Mouse (Mus musculus): ENCODE data around the gene Lrig3. TPM values are rescaled to one million over a fixed set of nuclear protein-coding genes. Genes with fewer than 3 reads are reported as not detected.

Gene Lrig3
- 0.85 and 1.7 TPM in 2 replicates for polyA plus RNA-seq (2014; fragmentation: Nextera tagmentation; extraction: Ambion mirVana)

DNA sequence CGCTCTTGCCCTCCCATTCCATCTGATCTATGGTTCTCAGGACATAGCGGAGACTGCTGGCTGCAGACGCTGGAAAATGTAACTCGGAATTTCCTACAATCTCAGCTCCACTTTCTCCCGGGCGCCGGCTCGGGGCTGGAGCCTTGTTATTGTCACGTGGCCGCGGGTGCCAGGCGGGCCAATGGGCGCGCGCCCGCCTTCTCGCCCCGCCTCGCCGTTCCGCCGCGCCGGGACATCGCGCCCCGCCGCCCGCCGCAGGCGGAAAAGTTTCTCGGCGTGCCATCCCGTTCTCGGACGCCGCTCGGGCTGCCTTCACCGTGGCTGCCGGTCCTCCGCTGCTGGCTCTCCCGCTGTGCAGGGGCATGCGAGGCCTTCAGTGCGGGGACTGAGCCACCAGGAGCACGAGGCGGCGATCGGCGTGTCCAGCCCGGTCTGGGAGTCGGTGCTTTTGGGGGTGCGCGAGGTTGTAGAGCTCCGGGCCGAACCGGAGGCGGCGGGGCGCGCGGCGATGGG is at the start of gene Lrig3:
Gene Lrig3, plus strand, starts transcription at position 201 of the 513 bp plus-strand sequence.
- Histone ChIP-seq H3K9ac (ENCODE audit: low read length) (peak within 1 kb of the TSS; percentile 74), H3K4me1 (ENCODE audit: control insufficient read depth in 2 of 2, insufficient read depth in 2 of 2, low read length in 2 of 2) (peaks cover 5 to 17% of the 10 kb centered on the region in 2 experiments; a peak in 3 of 4 replicates), H3K27me3 (ENCODE audit: control insufficient read depth, insufficient read depth, low read length) (peaks cover 36% of the 10 kb centered on the region), H3K36me3 (ENCODE audit: control insufficient read depth, insufficient read depth, low read length) (no peaks in the 10 kb centered on the region), H3K4me2 (ENCODE audit: low read length) (peak within 1 kb of the TSS; percentile 98), H3K27ac (replicated peaks in 1 of 2; ENCODE audit: control insufficient read depth in 1 of 2, insufficient read depth in 1 of 2, low read depth in 2 of 2, low read length in 2 of 2) (peak within 1 kb of the TSS in 1 of 2 experiments; percentile 39; a peak in 1 of 4 replicates), H3K4me3 (ENCODE audit: control insufficient read depth in 1 of 2, insufficient read depth in 1 of 2, low read depth in 1 of 2, low read length in 2 of 2) (peak within 1 kb of the TSS; percentile 68 to 72), H3K9me3 (ENCODE audit: control insufficient read depth, low read length) (no peaks in the 10 kb centered on the region)
- under 1% methylated on average over 62 of the region's 62 CpGs for WGBS
- ATAC-seq (ENCODE audit: insufficient number of reproducible peaks, insufficient read depth, low FRiP score, low read depth) = peak; percentile 81

DNA sequence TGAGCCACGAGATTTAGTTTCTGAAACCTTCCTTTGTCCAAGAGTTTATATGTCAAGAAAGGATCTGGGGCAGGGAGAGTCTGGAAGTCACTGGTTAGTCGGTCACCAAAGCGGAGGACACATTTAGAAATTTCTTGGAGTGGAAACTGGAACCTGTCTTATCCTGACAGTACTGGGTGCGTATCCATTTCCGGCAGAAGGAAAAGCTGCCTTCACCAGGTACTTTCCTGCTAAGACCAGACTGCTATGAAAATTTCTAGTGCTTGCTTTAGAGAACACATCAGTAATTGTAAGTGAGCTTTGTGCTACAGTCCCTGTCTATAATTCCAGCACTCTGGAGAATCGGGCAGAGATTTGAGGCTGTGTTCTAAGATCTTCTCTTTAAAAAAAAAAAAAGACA is 49.2 kb upstream of the Lrig3 start:
- WGBS = 41% methylated on average over 6 of the region's 6 CpGs
- Histone ChIP-seq H3K4me2 (ENCODE audit: low read length) (no peak overlapping the region), H3K27me3 (ENCODE audit: control insufficient read depth, insufficient read depth, low read length) (no peaks in the 10 kb centered on the region), H3K4me3 (ENCODE audit: control insufficient read depth in 1 of 2, insufficient read depth in 1 of 2, low read depth in 1 of 2, low read length in 2 of 2) (no peak overlapping the region), H3K36me3 (ENCODE audit: control insufficient read depth, insufficient read depth, low read length) (no peaks in the 10 kb centered on the region), H3K9ac (ENCODE audit: low read length) (no peak overlapping the region), H3K27ac (replicated peaks in 1 of 2; ENCODE audit: control insufficient read depth in 1 of 2, insufficient read depth in 1 of 2, low read depth in 2 of 2, low read length in 2 of 2) (no peak overlapping the region), H3K4me1 (ENCODE audit: control insufficient read depth in 2 of 2, insufficient read depth in 2 of 2, low read length in 2 of 2) (peaks cover 0 to 3% of the 10 kb centered on the region in 2 experiments; a peak in 1 of 4 replicates), H3K9me3 (ENCODE audit: control insufficient read depth, low read length) (no peaks in the 10 kb centered on the region)
- ATAC-seq (ENCODE audit: insufficient number of reproducible peaks, insufficient read depth, low FRiP score, low read depth) = no peak

DNA sequence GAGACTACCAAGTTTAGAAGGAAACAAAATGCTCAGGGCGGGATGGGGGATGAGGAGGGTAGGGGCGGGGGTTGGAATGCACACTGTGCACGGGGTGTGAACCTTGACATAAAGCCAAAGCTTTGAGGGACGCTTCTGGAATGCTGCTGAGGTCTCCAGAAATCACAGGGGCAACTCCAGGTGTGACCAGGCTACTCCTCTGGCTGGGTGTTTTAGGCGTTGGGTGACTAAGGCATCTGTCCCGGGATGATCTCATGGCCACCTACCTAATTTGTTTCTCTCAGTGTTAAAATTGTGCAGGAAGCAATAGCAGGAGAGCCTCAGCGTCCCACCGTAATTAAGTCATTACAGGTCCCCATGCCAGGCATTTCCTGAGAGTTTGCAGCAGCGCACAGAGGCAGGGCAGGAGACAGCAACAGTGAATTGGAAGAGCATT is 48.5 kb upstream of the Lrig3 start:
- no peak; the same call in 1 of the 2 replicates for ATAC-seq (ENCODE audit: insufficient number of reproducible peaks, insufficient read depth, low FRiP score, low read depth)
- Histone ChIP-seq H3K36me3 (ENCODE audit: control insufficient read depth, insufficient read depth, low read length) (no peaks in the 10 kb centered on the region), H3K4me2 (ENCODE audit: low read length) (peak overlapping the region; percentile 34), H3K4me1 (ENCODE audit: control insufficient read depth in 2 of 2, insufficient read depth in 2 of 2, low read length in 2 of 2) (peaks cover 0 to 3% of the 10 kb centered on the region in 2 experiments; a peak in 1 of 4 replicates), H3K9ac (ENCODE audit: low read length) (no peak overlapping the region), H3K27ac (replicated peaks in 1 of 2; ENCODE audit: control insufficient read depth in 1 of 2, insufficient read depth in 1 of 2, low read depth in 2 of 2, low read length in 2 of 2) (no peak overlapping the region), H3K27me3 (ENCODE audit: control insufficient read depth, insufficient read depth, low read length) (no peaks in the 10 kb centered on the region), H3K9me3 (ENCODE audit: control insufficient read depth, low read length) (no peaks in the 10 kb centered on the region), H3K4me3 (ENCODE audit: control insufficient read depth in 1 of 2, insufficient read depth in 1 of 2, low read depth in 1 of 2, low read length in 2 of 2) (no peak overlapping the region)
- WGBS = 4% methylated on average over 9 of the region's 9 CpGs

DNA sequence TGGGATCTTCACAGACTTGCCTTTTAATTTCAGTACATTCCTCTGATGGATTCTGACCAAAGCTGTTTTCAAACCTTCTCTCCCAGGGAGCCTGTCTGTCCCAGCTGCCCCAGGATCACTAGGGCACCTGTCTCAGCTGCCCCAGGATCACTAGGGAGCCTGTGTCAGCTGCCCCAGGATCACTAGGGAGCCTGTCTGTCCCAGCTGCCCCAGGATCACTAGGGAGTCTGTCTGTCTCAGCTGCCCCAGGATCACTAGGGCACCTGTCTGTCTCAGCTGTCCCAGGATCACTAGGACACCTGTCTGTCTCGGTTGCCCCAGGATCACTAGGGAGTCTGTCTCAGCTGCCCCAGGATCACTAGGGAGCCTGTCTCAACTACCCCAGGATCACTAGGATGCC is 47.0 kb upstream of the Lrig3 start:
- no peak for ATAC-seq (ENCODE audit: insufficient number of reproducible peaks, insufficient read depth, low FRiP score, low read depth)
- 50% methylated on average over 1 of the region's 1 CpGs for WGBS
- Histone ChIP-seq H3K4me1 (ENCODE audit: control insufficient read depth in 2 of 2, insufficient read depth in 2 of 2, low read length in 2 of 2) (peaks cover 0 to 3% of the 10 kb centered on the region in 2 experiments; a peak in 1 of 4 replicates), H3K27me3 (ENCODE audit: control insufficient read depth, insufficient read depth, low read length) (no peaks in the 10 kb centered on the region), H3K36me3 (ENCODE audit: control insufficient read depth, insufficient read depth, low read length) (no peaks in the 10 kb centered on the region), H3K27ac (replicated peaks in 1 of 2; ENCODE audit: control insufficient read depth in 1 of 2, insufficient read depth in 1 of 2, low read depth in 2 of 2, low read length in 2 of 2) (no peak overlapping the region), H3K4me3 (ENCODE audit: control insufficient read depth in 1 of 2, insufficient read depth in 1 of 2, low read depth in 1 of 2, low read length in 2 of 2) (no peak overlapping the region), H3K9ac (ENCODE audit: low read length) (no peak overlapping the region), H3K9me3 (ENCODE audit: control insufficient read depth, low read length) (no peaks in the 10 kb centered on the region), H3K4me2 (ENCODE audit: low read length) (no peak overlapping the region)

DNA sequence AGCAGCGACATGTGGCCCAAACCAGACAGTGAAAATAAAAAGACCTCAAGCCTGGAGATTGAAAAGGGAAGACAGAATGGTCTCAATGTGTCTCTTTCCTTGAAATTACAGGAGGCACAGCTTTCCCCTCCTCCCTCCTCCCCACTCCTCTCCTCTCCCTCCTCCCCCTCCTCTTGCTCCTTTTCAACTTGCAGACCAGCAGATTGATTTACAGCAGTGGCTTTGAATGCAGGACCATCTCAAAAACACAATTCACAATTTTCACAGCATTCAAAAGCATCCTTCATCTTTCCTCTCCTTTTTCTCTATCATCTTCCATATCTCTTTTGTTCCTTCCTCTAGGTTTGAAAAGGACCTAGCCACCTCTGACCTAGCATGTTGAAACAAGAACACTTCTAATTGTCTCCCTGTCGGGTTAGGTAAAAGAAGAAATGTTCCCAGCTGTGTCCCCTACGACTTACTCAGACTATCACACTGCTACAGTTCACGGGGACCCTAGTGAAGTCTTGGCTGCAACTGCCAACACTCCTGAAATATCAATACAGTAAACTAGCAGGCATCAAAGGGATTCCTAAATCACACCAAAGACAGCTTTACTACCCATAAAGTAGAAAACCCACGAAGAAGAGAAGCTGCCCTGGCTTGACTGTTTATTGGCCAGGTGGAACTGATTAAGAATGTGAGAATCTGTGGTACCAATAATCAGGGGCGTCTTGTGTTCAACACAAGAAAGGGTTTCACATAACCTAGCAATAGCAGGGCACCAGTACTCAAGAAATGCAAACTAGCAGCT is 44.1 kb upstream of the Lrig3 start:
- H3K27me3 ChIP-seq (ENCODE audit: control insufficient read depth, insufficient read depth, low read length) = no peaks in the 10 kb centered on the region
- peaks cover 4% of the 10 kb centered on the region; the same call in 1 of the 2 replicates for H3K9me3 ChIP-seq (ENCODE audit: control insufficient read depth, low read length)
- 41% methylated on average over 6 of the region's 6 CpGs for WGBS
- no peak overlapping the region for H3K27ac ChIP-seq (replicated peaks in 1 of 2; ENCODE audit: control insufficient read depth in 1 of 2, insufficient read depth in 1 of 2, low read depth in 2 of 2, low read length in 2 of 2)
- no peak overlapping the region for H3K4me3 ChIP-seq (ENCODE audit: control insufficient read depth in 1 of 2, insufficient read depth in 1 of 2, low read depth in 1 of 2, low read length in 2 of 2)
- no peak overlapping the region for H3K9ac ChIP-seq (ENCODE audit: low read length)
- ATAC-seq (ENCODE audit: insufficient number of reproducible peaks, insufficient read depth, low FRiP score, low read depth) = no peak
- H3K4me1 ChIP-seq (ENCODE audit: control insufficient read depth in 2 of 2, insufficient read depth in 2 of 2, low read length in 2 of 2) = peaks cover 0 to 3% of the 10 kb centered on the region in 2 experiments; a peak in 1 of 4 replicates
- H3K36me3 ChIP-seq (ENCODE audit: control insufficient read depth, insufficient read depth, low read length) = no peaks in the 10 kb centered on the region
- no peak overlapping the region for H3K4me2 ChIP-seq (ENCODE audit: low read length)

DNA sequence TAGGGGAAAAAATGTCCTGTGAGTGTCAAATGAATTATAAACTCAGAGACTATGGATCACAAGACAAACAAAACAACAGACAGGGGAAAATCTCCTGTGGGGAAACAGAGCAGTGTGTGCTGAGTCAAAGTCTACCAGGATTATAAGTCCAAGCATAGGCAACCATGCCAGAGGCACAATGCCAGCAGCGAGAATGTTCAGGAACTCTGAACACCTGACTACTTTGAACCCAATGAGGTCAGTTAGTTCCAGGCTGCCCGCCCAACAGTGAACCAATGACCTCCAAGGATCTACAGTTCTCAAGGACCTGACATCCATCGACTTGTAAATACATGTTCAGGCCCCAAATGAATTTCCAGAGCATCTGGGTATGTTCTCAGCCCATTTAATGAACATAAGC is 36.0 kb upstream of the Lrig3 start:
- H3K27ac ChIP-seq (replicated peaks in 1 of 2; ENCODE audit: control insufficient read depth in 1 of 2, insufficient read depth in 1 of 2, low read depth in 2 of 2, low read length in 2 of 2) = no peak overlapping the region
- H3K27me3 ChIP-seq (ENCODE audit: control insufficient read depth, insufficient read depth, low read length) = no peaks in the 10 kb centered on the region
- no peaks in the 10 kb centered on the region for H3K4me1 ChIP-seq (ENCODE audit: control insufficient read depth in 2 of 2, insufficient read depth in 2 of 2, low read length in 2 of 2)
- no peak overlapping the region for H3K4me3 ChIP-seq (ENCODE audit: control insufficient read depth in 1 of 2, insufficient read depth in 1 of 2, low read depth in 1 of 2, low read length in 2 of 2)
- WGBS = 73% methylated on average over 3 of the region's 3 CpGs
- no peaks in the 10 kb centered on the region for H3K36me3 ChIP-seq (ENCODE audit: control insufficient read depth, insufficient read depth, low read length)
- ATAC-seq (ENCODE audit: insufficient number of reproducible peaks, insufficient read depth, low FRiP score, low read depth) = no peak
- no peak overlapping the region for H3K9ac ChIP-seq (ENCODE audit: low read length)
- no peaks in the 10 kb centered on the region for H3K9me3 ChIP-seq (ENCODE audit: control insufficient read depth, low read length)
- H3K4me2 ChIP-seq (ENCODE audit: low read length) = no peak overlapping the region

DNA sequence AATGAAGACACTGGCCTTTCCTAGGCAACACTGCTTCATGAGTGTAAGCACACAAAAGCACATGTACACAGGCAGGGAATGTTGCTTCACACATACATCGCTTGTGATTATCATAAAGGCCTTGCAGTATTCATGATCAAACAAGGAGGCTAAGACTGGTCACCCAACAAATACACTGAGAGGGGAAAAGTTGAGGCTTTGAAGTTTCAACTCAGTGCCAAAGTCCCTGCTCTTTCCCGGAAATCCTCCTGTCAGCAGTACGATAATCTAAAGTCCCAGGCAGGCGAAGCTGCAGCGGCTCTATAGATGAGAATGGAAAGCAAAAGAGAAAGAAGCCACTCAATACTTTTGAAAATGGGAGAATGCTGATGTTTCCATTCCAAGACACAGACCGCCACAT is 32.6 kb upstream of the Lrig3 start:
- Histone ChIP-seq H3K9ac (ENCODE audit: low read length) (no peak overlapping the region), H3K4me2 (ENCODE audit: low read length) (no peak overlapping the region), H3K4me3 (ENCODE audit: control insufficient read depth in 1 of 2, insufficient read depth in 1 of 2, low read depth in 1 of 2, low read length in 2 of 2) (no peak overlapping the region), H3K27me3 (ENCODE audit: control insufficient read depth, insufficient read depth, low read length) (no peaks in the 10 kb centered on the region), H3K9me3 (ENCODE audit: control insufficient read depth, low read length) (no peaks in the 10 kb centered on the region), H3K36me3 (ENCODE audit: control insufficient read depth, insufficient read depth, low read length) (no peaks in the 10 kb centered on the region), H3K4me1 (ENCODE audit: control insufficient read depth in 2 of 2, insufficient read depth in 2 of 2, low read length in 2 of 2) (no peaks in the 10 kb centered on the region; a peak in 1 of 4 replicates), H3K27ac (replicated peaks in 1 of 2; ENCODE audit: control insufficient read depth in 1 of 2, insufficient read depth in 1 of 2, low read depth in 2 of 2, low read length in 2 of 2) (no peak overlapping the region)
- ATAC-seq (ENCODE audit: insufficient number of reproducible peaks, insufficient read depth, low FRiP score, low read depth) = no peak
- 63% methylated on average over 6 of the region's 6 CpGs for WGBS
